Mouse (Mus musculus) midbrain, embryonic 13.5 days (tissue): ENCODE measurements at regions not wholly inside any gene's neighbourhood (a gene's known extent, or its start where the extent isn't known, plus 50 kb on each side); places are given as distances from the start of the nearest gene placed in this dataset.

Experiments used
- ATAC-seq: fragments of 200-750 bp; cut with Nextera tagmentation; 2 replicates; pipeline ENCODE4 v1.8.0; 2017; ENCODE audit warnings: mild to moderate bottlenecking, moderate TSS enrichment, moderate library complexity
- H3K27ac ChIP-seq: fragments of 300-500 bp; sonication (generic); 2 replicates; pipeline ENCODE4 v1.5.1; 2015; ENCODE audit warnings: inconsistent platforms, mild to moderate bottlenecking, moderate library complexity
- H3K27me3 ChIP-seq: fragments of 300-500 bp; sonication (generic); 2 replicates; pipeline ENCODE4 v1.6.1; 2015; ENCODE audit warnings: mild to moderate bottlenecking, inconsistent platforms
- H3K36me3 ChIP-seq: fragments of 300-500 bp; sonication (generic); 2 replicates; pipeline ENCODE4 v1.6.1; 2015; ENCODE audit warnings: mild to moderate bottlenecking, inconsistent platforms
- H3K4me1 ChIP-seq: fragments of 300-500 bp; sonication (generic); replicated peaks from 2 replicates; pipeline ENCODE4 v1.6.1; 2015; ENCODE audit warnings: inconsistent platforms
- H3K4me2 ChIP-seq: fragments of 300-500 bp; sonication (generic); replicated peaks from 2 replicates; pipeline ENCODE4 v1.6.1; 2015; ENCODE audit warnings: moderate library complexity, mild to moderate bottlenecking, inconsistent platforms
- H3K4me3 ChIP-seq: fragments of 300-500 bp; sonication (generic); replicated peaks from 2 replicates; pipeline ENCODE4 v1.5.1; 2015; ENCODE audit warnings: mild to moderate bottlenecking, inconsistent platforms
- H3K9ac ChIP-seq: fragments of 300-500 bp; sonication (generic); replicated peaks from 2 replicates; pipeline ENCODE4 v1.6.1; 2015; ENCODE audit warnings: mild to moderate bottlenecking, inconsistent platforms
- H3K9me3 ChIP-seq: fragments of 300-500 bp; sonication (generic); 2 replicates; pipeline ENCODE4 v1.6.1; 2016; ENCODE audit warnings: mild to moderate bottlenecking, inconsistent platforms
- WGBS: fragments of 180-500 bp; shearing (Covaris S2); methylation state at CpG from one replicate; pipeline ENCODE4 v1.1.7; 2015; 5-methylcytosine and 5-hydroxymethylcytosine counted together

GRCm38 (mm10) chr6:133904501-133904900 lies 50.9 kb upstream of the Kap start:
- Histone ChIP-seq H3K36me3 (no peaks in the 10 kb centered on the region), H3K9ac (no peak overlapping the region), H3K4me1 (no peaks in the 10 kb centered on the region), H3K27me3 (no peaks in the 10 kb centered on the region), H3K27ac (no peak overlapping the region), H3K4me2 (no peak overlapping the region), H3K4me3 (no peak overlapping the region), H3K9me3 (no peaks in the 10 kb centered on the region)
- WGBS, result 36% methylated on average over 5 of the region's 5 CpGs
- no peak for ATAC-seq

GRCm38 (mm10) chr6:133934667-133935066 lies 81.1 kb upstream of the Kap start:
- Histone ChIP-seq H3K4me1 (no peaks in the 10 kb centered on the region), H3K9me3 (no peaks in the 10 kb centered on the region), H3K4me3 (no peak overlapping the region), H3K36me3 (no peaks in the 10 kb centered on the region), H3K27ac (no peak overlapping the region), H3K27me3 (no peaks in the 10 kb centered on the region), H3K9ac (no peak overlapping the region), H3K4me2 (no peak overlapping the region)
- no peak for ATAC-seq
- WGBS, result 87% methylated on average over 7 of the region's 7 CpGs

DNA sequence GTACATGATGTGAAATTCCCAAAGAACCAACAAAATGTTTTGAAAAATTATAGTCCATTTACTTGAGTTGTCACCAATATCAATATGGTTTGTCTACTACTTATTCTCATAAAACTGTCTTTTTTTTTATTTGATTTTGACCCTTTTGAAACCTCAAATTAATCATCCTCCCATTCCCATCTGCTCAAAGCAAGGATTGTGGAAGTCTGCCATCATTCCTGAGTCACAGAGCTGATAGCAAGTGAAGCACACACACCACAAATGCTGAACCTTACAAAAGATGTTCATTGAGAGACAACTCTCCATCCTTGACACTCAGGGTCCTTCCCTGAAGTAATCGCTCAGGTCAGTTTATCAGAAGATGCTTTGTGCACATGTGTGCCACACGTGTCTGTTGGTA lies 82.1 kb upstream of the Kap start:
- no peak for ATAC-seq
- 89% methylated on average over 2 of the region's 2 CpGs for WGBS
- Histone ChIP-seq H3K27me3 (no peaks in the 10 kb centered on the region), H3K4me2 (no peak overlapping the region), H3K27ac (no peak overlapping the region), H3K4me3 (no peak overlapping the region), H3K9ac (no peak overlapping the region), H3K4me1 (no peaks in the 10 kb centered on the region), H3K9me3 (no peaks in the 10 kb centered on the region), H3K36me3 (no peaks in the 10 kb centered on the region)

DNA sequence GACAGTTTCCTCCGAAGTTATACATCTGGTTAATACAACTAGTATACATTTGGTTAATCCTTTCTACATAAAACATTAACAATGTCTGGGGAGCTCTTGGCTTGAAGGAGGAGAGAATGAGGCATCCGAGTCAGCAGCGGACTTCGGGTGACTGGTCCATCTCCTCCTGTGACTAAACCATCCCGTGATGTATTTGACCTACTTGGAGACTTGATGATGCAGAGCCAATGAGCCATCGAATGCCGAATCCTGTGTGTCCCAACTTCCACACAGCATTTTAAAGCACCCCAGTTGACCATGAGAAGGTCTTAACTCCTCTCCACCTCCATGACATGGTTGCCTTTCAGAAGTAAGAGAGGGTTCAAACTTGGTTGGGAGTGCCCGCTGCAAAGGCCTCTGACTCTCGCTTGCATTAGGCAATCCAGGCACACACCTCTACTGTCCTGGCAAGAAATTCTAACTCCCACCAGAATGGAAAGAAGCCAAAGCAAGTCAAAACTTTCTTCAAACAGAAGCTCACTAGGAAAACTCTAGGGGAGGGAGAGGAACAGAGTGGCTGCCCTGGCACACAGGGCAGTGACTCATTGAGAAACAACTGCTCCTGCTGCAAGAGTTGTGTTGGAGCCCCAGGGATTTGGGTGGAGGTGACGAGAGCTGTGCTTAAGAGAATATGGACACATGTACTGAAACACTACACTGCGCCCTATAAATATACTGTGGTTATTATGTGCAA lies 75.4 kb upstream of the Etv6 start:
- H3K9ac ChIP-seq, result no peak overlapping the region
- no peaks in the 10 kb centered on the region for H3K36me3 ChIP-seq
- H3K4me1 ChIP-seq, result no peaks in the 10 kb centered on the region
- no peak for ATAC-seq
- no peak overlapping the region for H3K27ac ChIP-seq
- H3K4me2 ChIP-seq, result no peak overlapping the region
- H3K9me3 ChIP-seq, result no peaks in the 10 kb centered on the region
- no peaks in the 10 kb centered on the region for H3K27me3 ChIP-seq
- 86% methylated on average over 11 of the region's 11 CpGs for WGBS
- no peak overlapping the region for H3K4me3 ChIP-seq

DNA sequence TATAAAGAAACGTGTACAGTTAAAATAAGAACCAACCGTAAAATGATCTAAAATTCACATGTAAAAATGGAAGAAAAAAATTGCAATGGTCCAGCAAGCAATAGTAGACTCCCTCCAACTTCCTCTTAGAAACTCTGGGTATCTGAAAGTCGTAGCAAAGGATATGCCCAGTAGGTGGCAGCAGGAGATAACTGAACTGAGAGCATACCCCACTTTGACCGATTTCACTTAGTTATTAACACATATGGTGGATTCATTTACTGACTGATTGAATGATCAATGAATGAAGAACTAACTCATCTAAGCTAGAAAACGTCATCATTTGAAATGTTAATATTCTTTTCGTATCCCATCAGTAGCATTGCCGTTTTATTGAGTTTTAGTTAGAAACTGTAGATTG lies 74.8 kb upstream of the Etv6 start:
- WGBS, result 29% methylated on average over 7 of the region's 7 CpGs
- Histone ChIP-seq H3K27me3 (no peaks in the 10 kb centered on the region), H3K36me3 (no peaks in the 10 kb centered on the region), H3K4me2 (no peak overlapping the region), H3K4me3 (no peak overlapping the region), H3K9ac (no peak overlapping the region), H3K4me1 (no peaks in the 10 kb centered on the region), H3K9me3 (no peaks in the 10 kb centered on the region), H3K27ac (no peak overlapping the region)
- ATAC-seq, result 0 out of 2 replicates have a peak, but pooled peaks have one; percentile 70

DNA sequence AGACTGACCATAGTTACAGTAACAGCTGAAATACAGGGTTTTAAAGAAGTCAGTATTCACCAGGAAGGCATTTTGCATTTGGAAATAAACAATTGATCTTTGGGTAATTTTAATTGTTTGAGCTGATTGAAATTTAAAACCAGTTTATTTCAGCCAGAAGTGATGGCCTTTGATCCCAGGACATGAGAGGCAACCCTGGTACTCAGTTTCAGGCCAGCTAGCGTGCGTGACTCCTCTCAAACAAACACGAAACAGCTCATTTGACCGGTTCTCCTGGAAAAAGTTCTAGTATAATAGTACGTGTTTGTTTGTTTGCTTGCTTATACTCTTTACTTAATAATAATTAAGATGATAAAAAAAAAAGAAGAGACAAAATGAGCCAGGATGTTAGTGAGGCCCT lies 72.9 kb upstream of the Etv6 start:
- Histone ChIP-seq H3K4me1 (no peaks in the 10 kb centered on the region), H3K36me3 (no peaks in the 10 kb centered on the region), H3K27ac (no peak overlapping the region), H3K4me2 (no peak overlapping the region), H3K27me3 (no peaks in the 10 kb centered on the region), H3K9me3 (no peaks in the 10 kb centered on the region), H3K9ac (no peak overlapping the region), H3K4me3 (no peak overlapping the region)
- no peak for ATAC-seq
- 85% methylated on average over 5 of the region's 5 CpGs for WGBS

- H3K9me3 ChIP-seq, result no peaks in the 10 kb centered on the region
- no peak for ATAC-seq
- no peak overlapping the region for H3K4me3 ChIP-seq
- WGBS, result 76% methylated on average over 6 of the region's 6 CpGs
- H3K27ac ChIP-seq, result no peak overlapping the region
- no peaks in the 10 kb centered on the region for H3K27me3 ChIP-seq
- H3K9ac ChIP-seq, result no peak overlapping the region
- H3K36me3 ChIP-seq, result no peaks in the 10 kb centered on the region
- no peaks in the 10 kb centered on the region for H3K4me1 ChIP-seq
- H3K4me2 ChIP-seq, result no peak overlapping the region
These were observed 72.2 kb upstream of the Etv6 start for GRCm38 (mm10) chr6:133963264-133963663.

GRCm38 (mm10) chr6:133967286-133967685 lies 68.2 kb upstream of the Etv6 start:
- Histone ChIP-seq H3K4me2 (no peak overlapping the region), H3K4me1 (no peaks in the 10 kb centered on the region), H3K27ac (no peak overlapping the region), H3K27me3 (no peaks in the 10 kb centered on the region), H3K4me3 (no peak overlapping the region), H3K9me3 (no peaks in the 10 kb centered on the region), H3K36me3 (no peaks in the 10 kb centered on the region), H3K9ac (no peak overlapping the region)
- ATAC-seq, result no peak
- 90% methylated on average over 3 of the region's 3 CpGs for WGBS

- WGBS, result 74% methylated on average over 6 of the region's 6 CpGs
- Histone ChIP-seq H3K27me3 (no peaks in the 10 kb centered on the region), H3K9ac (no peak overlapping the region), H3K9me3 (no peaks in the 10 kb centered on the region), H3K36me3 (no peaks in the 10 kb centered on the region), H3K4me1 (no peaks in the 10 kb centered on the region), H3K4me2 (no peak overlapping the region), H3K4me3 (no peak overlapping the region), H3K27ac (no peak overlapping the region)
- ATAC-seq, result no peak
These were observed 63.3 kb upstream of the Etv6 start for GRCm38 (mm10) chr6:133972054-133972705.

GRCm38 (mm10) chr6:133973205-133973838 lies 62.2 kb upstream of the Etv6 start:
- H3K4me3 ChIP-seq, result no peak overlapping the region
- H3K4me2 ChIP-seq, result no peak overlapping the region
- no peak for ATAC-seq
- H3K9ac ChIP-seq, result no peak overlapping the region
- no peaks in the 10 kb centered on the region for H3K36me3 ChIP-seq
- no peaks in the 10 kb centered on the region for H3K9me3 ChIP-seq
- no peak overlapping the region for H3K27ac ChIP-seq
- H3K27me3 ChIP-seq, result no peaks in the 10 kb centered on the region
- 91% methylated on average over 7 of the region's 7 CpGs for WGBS
- no peaks in the 10 kb centered on the region for H3K4me1 ChIP-seq

- H3K9me3 ChIP-seq, result no peaks in the 10 kb centered on the region
- WGBS, result 96% methylated on average over 1 of the region's 1 CpGs
- no peak for ATAC-seq
- no peak overlapping the region for H3K27ac ChIP-seq
- H3K9ac ChIP-seq, result no peak overlapping the region
- no peak overlapping the region for H3K4me3 ChIP-seq
- H3K4me1 ChIP-seq, result no peaks in the 10 kb centered on the region
- no peak overlapping the region for H3K4me2 ChIP-seq
- no peaks in the 10 kb centered on the region for H3K36me3 ChIP-seq
- H3K27me3 ChIP-seq, result no peaks in the 10 kb centered on the region
These were observed 59.5 kb upstream of the Etv6 start for GRCm38 (mm10) chr6:133975951-133976350.

GRCm38 (mm10) chr6:133976854-133977253 lies 58.6 kb upstream of the Etv6 start:
- no peaks in the 10 kb centered on the region for H3K4me1 ChIP-seq
- no peak overlapping the region for H3K4me2 ChIP-seq
- H3K9ac ChIP-seq, result no peak overlapping the region
- H3K27ac ChIP-seq, result no peak overlapping the region
- no peaks in the 10 kb centered on the region for H3K9me3 ChIP-seq
- H3K4me3 ChIP-seq, result no peak overlapping the region
- H3K27me3 ChIP-seq, result no peaks in the 10 kb centered on the region
- no peaks in the 10 kb centered on the region for H3K36me3 ChIP-seq
- no peak for ATAC-seq
- 64% methylated on average over 6 of the region's 6 CpGs for WGBS
